Mouse (Mus musculus): ENCODE measurements around the gene Aunip. TPM values are rescaled to one million over a fixed set of nuclear protein-coding genes. Genes with fewer than 3 reads are reported as not detected.

Aunip gene
- polyA plus RNA-seq, 1 experiment, result 0.39 TPM

GRCm38 (mm10) chr4:134501095-134501494 lies 9.7 kb upstream of the Aunip start:
- TF ChIP-seq CTCF (IDR thresholded peaks at IDR 0.05; ENCODE audit: extremely low read depth, insufficient read depth, insufficient read length, insufficient replicate concordance) (no peak), POLR2A (IDR thresholded peaks at IDR 0.05; ENCODE audit: low read depth, low read length) (no peak)
- no peaks in the 10 kb centered on the region for H3K27me3 ChIP-seq (ENCODE audit: control insufficient read depth, insufficient read depth, low read length)
- 94% methylated on average over 6 of the region's 6 CpGs for WGBS
- no peak overlapping the region for H3K27ac ChIP-seq (ENCODE audit: insufficient read depth, low read length)
- DNase-seq (ENCODE audit: low read depth in 1 of 2, low spot score in 2 of 2), result no peak
- no peak overlapping the region for H3K4me3 ChIP-seq (ENCODE audit: extremely low read depth, insufficient read depth, insufficient read length)
- no peaks in the 10 kb centered on the region for H3K36me3 ChIP-seq (ENCODE audit: control insufficient read depth, insufficient read depth, low read length)
- H3K4me1 ChIP-seq (ENCODE audit: control insufficient read depth, insufficient read depth, insufficient read length), result peaks cover 4% of the 10 kb centered on the region; the same call in 1 of the 2 replicates

GRCm38 (mm10) chr4:134503686-134504357 lies 7.0 kb upstream of the Aunip start:
- no peaks in the 10 kb centered on the region; the same call in 1 of the 2 replicates for H3K36me3 ChIP-seq (ENCODE audit: control insufficient read depth, insufficient read depth, low read length)
- H3K27me3 ChIP-seq (ENCODE audit: control insufficient read depth, insufficient read depth, low read length), result no peaks in the 10 kb centered on the region
- DNase-seq (ENCODE audit: low read depth in 1 of 2, low spot score in 2 of 2), result no peak
- H3K4me3 ChIP-seq (ENCODE audit: extremely low read depth, insufficient read depth, insufficient read length), result no peak overlapping the region
- H3K4me1 ChIP-seq (ENCODE audit: control insufficient read depth, insufficient read depth, insufficient read length), result no peaks in the 10 kb centered on the region
- TF ChIP-seq POLR2A (IDR thresholded peaks at IDR 0.05; ENCODE audit: low read depth, low read length) (no peak), CTCF (IDR thresholded peaks at IDR 0.05; ENCODE audit: extremely low read depth, insufficient read depth, insufficient read length, insufficient replicate concordance) (no peak)
- no peak overlapping the region for H3K27ac ChIP-seq (ENCODE audit: insufficient read depth, low read length)
- 77% methylated on average over 4 of the region's 4 CpGs for WGBS

- Histone ChIP-seq H3K27ac (ENCODE audit: insufficient read depth, low read length) (no peak overlapping the region), H3K27me3 (ENCODE audit: control insufficient read depth, insufficient read depth, low read length) (no peaks in the 10 kb centered on the region), H3K4me3 (ENCODE audit: extremely low read depth, insufficient read depth, insufficient read length) (no peak overlapping the region), H3K4me1 (ENCODE audit: control insufficient read depth, insufficient read depth, insufficient read length) (no peaks in the 10 kb centered on the region), H3K36me3 (ENCODE audit: control insufficient read depth, insufficient read depth, low read length) (no peaks in the 10 kb centered on the region; the same call in 1 of the 2 replicates)
- TF ChIP-seq CTCF (IDR thresholded peaks at IDR 0.05; ENCODE audit: extremely low read depth, insufficient read depth, insufficient read length, insufficient replicate concordance), result no peak
- no peak for TF ChIP-seq POLR2A (IDR thresholded peaks at IDR 0.05; ENCODE audit: low read depth, low read length)
- 71% methylated on average over 4 of the region's 4 CpGs for WGBS
- DNase-seq (ENCODE audit: low read depth in 1 of 2, low spot score in 2 of 2), result no peak
These were observed 5.5 kb upstream of the Aunip start for GRCm38 (mm10) chr4:134505303-134505789.

- WGBS, result 54% methylated on average over 3 of the region's 4 CpGs
- TF ChIP-seq POLR2A (IDR thresholded peaks at IDR 0.05; ENCODE audit: low read depth, low read length) (no peak), CTCF (IDR thresholded peaks at IDR 0.05; ENCODE audit: extremely low read depth, insufficient read depth, insufficient read length, insufficient replicate concordance) (no peak)
- Histone ChIP-seq H3K27me3 (ENCODE audit: control insufficient read depth, insufficient read depth, low read length) (no peaks in the 10 kb centered on the region), H3K36me3 (ENCODE audit: control insufficient read depth, insufficient read depth, low read length) (no peaks in the 10 kb centered on the region; the same call in 1 of the 2 replicates), H3K4me3 (ENCODE audit: extremely low read depth, insufficient read depth, insufficient read length) (no peak overlapping the region), H3K4me1 (ENCODE audit: control insufficient read depth, insufficient read depth, insufficient read length) (peaks cover under 1% of the 10 kb centered on the region; the same call in 1 of the 2 replicates), H3K27ac (ENCODE audit: insufficient read depth, low read length) (no peak overlapping the region)
- DNase-seq (ENCODE audit: low read depth in 1 of 2, low spot score in 2 of 2), result no peak
These were observed 4.7 kb upstream of the Aunip start for GRCm38 (mm10) chr4:134505966-134506594.

GRCm38 (mm10) chr4:134506713-134507112 lies 4.1 kb upstream of the Aunip start:
- Histone ChIP-seq H3K27me3 (ENCODE audit: control insufficient read depth, insufficient read depth, low read length) (no peaks in the 10 kb centered on the region), H3K27ac (ENCODE audit: insufficient read depth, low read length) (no peak overlapping the region), H3K4me3 (ENCODE audit: extremely low read depth, insufficient read depth, insufficient read length) (no peak overlapping the region), H3K4me1 (ENCODE audit: control insufficient read depth, insufficient read depth, insufficient read length) (peaks cover 3% of the 10 kb centered on the region; the same call in 1 of the 2 replicates), H3K36me3 (ENCODE audit: control insufficient read depth, insufficient read depth, low read length) (no peaks in the 10 kb centered on the region; the same call in 1 of the 2 replicates)
- no peak for DNase-seq (ENCODE audit: low read depth in 1 of 2, low spot score in 2 of 2)
- 94% methylated on average over 19 of the region's 19 CpGs for WGBS
- TF ChIP-seq POLR2A (IDR thresholded peaks at IDR 0.05; ENCODE audit: low read depth, low read length), result no peak
- TF ChIP-seq CTCF (IDR thresholded peaks at IDR 0.05; ENCODE audit: extremely low read depth, insufficient read depth, insufficient read length, insufficient replicate concordance), result no peak

- no peak for DNase-seq (ENCODE audit: low read depth in 1 of 2, low spot score in 2 of 2)
- Histone ChIP-seq H3K36me3 (ENCODE audit: control insufficient read depth, insufficient read depth, low read length) (no peaks in the 10 kb centered on the region; the same call in 1 of the 2 replicates), H3K27me3 (ENCODE audit: control insufficient read depth, insufficient read depth, low read length) (0 out of 2 replicates have a peak, but pooled peaks cover 1% of the 10 kb centered on the region), H3K4me3 (ENCODE audit: extremely low read depth, insufficient read depth, insufficient read length) (no peak overlapping the region), H3K4me1 (ENCODE audit: control insufficient read depth, insufficient read depth, insufficient read length) (peaks cover 6% of the 10 kb centered on the region; the same call in 1 of the 2 replicates), H3K27ac (ENCODE audit: insufficient read depth, low read length) (no peak overlapping the region)
- TF ChIP-seq CTCF (IDR thresholded peaks at IDR 0.05; ENCODE audit: extremely low read depth, insufficient read depth, insufficient read length, insufficient replicate concordance) (no peak), POLR2A (IDR thresholded peaks at IDR 0.05; ENCODE audit: low read depth, low read length) (no peak)
- WGBS, result 94% methylated on average over 4 of the region's 4 CpGs
These were observed 403 bp upstream of the Aunip start for GRCm38 (mm10) chr4:134510396-134510795.

Data from spleen, adult 2 months (tissue).